Mouse (Mus musculus) urinary bladder, postnatal 36 days (tissue): ENCODE results near the gene Gm20388.
A peak's percentile ranks its signal among the peaks of the same experiment; 100 is the strongest.
"Not testable (repeated sequence)": the region's sequence is repeated elsewhere in the genome, so short reads cannot be mapped to it uniquely, and the experiment has no call there.

Source experiments
- DNase-seq, 2 experiments: peaks; one replicate each; pipeline ENCODE4 v3.0.0; 2022; ENCODE audit warnings: low spot score in 2 of 2, mixed read lengths in 1 of 2

The Gm20388 gene

GRCm38 (mm10) chr8:123267926-123268656 lies 3357.4 kb downstream of the Gm20388 start:
- no peak for DNase-seq

GRCm38 (mm10) chr8:123271147-123271546 lies 3360.5 kb downstream of the Gm20388 start:
- DNase-seq: no peak

DNA sequence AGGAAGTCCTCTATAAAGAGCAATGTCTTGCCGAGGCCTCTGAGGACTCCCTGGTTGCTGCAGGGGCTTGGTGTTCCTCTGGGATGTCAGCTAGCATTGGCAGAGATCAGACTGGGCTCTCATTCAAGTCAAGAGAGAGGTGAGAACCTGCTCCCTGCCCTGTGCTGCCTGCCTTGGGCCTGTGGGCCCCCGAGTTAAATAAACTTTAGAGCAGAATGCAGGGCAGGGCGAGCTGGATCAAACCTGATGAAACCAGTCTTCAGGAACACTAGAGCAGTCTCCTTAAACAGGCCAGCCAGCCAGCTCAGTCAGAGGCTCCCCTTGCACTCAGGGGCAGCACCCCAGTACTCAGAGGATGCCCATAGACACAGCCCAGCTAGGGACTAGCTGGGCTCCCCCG lies 3361.3 kb downstream of the Gm20388 start:
- DNase-seq: no peak

- DNase-seq: no peak
Observed at GRCm38 (mm10) chr8:123274447-123274846, 3363.8 kb downstream of the Gm20388 start.

DNA sequence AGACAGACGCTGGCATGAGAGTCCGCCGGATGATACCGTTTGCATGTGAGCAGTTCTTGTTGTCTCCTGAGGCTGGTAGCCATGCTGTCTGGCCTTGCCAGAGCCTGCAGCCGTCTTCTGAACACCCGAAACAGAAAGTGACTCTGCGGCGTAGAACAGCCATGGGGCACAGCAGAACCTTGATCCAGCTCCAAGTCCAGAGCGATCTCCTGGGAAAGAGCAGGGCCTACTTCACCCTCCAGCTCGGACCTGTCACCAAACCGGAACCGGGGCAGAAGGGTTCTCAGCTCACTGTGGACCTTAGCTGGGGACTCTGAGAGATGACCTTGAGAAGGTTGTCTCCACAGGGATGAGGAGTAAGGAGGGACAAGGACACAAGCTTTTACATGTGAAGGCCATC lies 3364.5 kb downstream of the Gm20388 start:
- DNase-seq: no peak

GRCm38 (mm10) chr8:123278445-123278844 lies 3367.8 kb downstream of the Gm20388 start:
- no peak for DNase-seq

- DNase-seq: no peak
Observed at GRCm38 (mm10) chr8:123279828-123280227, 3369.2 kb downstream of the Gm20388 start.

GRCm38 (mm10) chr8:123280302-123281094 lies 3369.9 kb downstream of the Gm20388 start:
- DNase-seq: no peak

DNA sequence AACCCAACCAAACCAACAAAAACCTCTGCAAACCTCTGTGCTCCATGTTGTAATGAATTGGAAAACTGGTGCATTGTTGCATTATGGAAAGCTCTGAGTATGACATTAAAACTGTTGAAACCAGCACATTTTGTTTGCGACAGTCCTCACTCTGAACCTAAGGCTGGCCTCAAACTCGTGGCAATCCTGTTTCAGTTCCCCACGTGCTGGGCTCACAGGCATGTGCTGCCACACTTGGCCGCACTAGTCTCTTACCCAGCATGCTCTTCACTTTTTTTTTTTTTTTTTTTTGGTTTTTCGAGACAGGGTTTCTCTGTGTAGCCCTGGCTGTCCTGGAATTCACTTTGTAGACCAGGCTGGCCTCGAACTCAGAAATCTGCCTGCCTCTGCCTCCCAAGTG lies 3372.4 kb downstream of the Gm20388 start:
- not testable (repeated sequence) for DNase-seq

- no peak for DNase-seq
Observed at GRCm38 (mm10) chr8:123283991-123284390, 3373.3 kb downstream of the Gm20388 start.

DNA sequence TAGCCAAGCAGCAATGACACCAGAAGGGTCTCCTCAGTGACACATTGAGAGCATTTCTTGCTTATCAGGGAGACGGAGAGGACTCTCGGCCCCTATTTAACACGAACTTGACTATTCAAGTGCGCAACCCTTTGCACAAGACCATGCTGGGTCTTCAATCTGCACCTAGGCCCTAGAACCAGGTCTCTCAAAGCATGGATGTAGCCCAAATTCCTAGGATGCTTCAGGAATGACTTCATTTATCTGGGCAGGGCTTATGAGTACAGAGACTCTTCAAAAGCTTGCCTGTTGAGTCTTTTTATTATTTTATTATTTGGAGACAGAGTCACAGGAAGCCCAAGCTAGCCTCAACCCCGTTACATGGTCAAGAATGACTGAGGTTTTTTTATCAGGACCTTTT lies 3373.9 kb downstream of the Gm20388 start:
- DNase-seq: no peak

GRCm38 (mm10) chr8:123287362-123287761 lies 3376.7 kb downstream of the Gm20388 start:
- DNase-seq: no peak

DNA sequence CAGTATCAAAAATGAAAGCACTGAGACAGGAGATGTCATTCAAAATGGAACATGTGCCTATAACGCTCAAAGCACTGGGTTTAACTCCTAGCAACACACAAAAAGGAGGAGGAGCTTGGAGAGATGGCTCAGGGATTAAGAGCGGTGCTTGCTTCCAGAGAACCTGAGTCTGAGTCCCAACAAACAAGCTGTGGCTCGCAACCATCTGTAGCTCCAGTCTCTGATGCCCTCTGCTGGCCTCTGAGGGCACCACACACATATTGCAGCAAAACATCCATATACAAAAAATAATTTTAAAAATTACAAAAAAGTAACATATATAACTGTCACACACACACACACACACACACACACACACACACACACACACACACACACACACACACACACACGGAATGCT lies 3379.5 kb downstream of the Gm20388 start:
- peak in 1 of 2 experiments; percentile 16 for DNase-seq

DNA sequence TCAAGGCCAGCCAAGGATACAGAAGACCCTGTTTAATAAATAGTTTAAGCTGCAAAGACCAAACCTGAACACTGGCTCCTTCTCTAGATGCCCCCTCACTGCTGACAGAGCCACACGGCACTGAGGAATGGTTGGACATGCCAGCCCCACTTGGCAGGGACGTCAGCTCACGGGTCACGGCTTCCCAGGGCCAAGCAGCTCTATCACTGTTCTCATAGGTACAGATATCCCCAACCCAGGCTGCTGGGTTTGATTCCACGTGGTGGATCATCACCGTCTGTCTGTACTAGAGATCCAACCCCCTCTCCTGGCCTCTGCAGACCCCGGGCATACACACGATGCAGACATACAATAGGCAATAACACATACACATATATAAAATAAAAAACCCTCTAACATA lies 3380.0 kb downstream of the Gm20388 start:
- no peak for DNase-seq

GRCm38 (mm10) chr8:123291716-123292115 lies 3381.1 kb downstream of the Gm20388 start:
- no peak for DNase-seq

DNA sequence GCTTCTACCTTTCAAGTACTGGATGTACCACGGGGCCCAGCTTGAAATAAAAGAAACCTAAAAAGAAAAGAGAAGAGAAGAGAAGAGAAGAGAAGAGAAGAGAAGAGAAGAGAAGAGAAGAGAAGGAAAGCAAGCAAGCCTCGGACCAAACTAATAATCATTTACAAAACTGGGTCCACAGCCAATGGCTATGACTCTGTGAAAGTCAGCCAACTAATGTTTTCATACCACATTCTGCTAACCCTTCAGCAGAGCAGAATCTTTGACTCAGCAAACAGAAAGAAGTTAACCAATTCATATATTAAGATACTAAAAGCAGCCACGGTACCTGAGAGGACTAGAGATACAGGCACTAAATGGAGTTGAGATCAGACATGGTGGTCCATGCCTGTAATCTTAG lies 3381.6 kb downstream of the Gm20388 start:
- no peak for DNase-seq

- DNase-seq: no peak
Observed at GRCm38 (mm10) chr8:123292785-123293184, 3382.1 kb downstream of the Gm20388 start.

- no peak for DNase-seq
Observed at GRCm38 (mm10) chr8:123298301-123298700, 3387.7 kb downstream of the Gm20388 start.

DNA sequence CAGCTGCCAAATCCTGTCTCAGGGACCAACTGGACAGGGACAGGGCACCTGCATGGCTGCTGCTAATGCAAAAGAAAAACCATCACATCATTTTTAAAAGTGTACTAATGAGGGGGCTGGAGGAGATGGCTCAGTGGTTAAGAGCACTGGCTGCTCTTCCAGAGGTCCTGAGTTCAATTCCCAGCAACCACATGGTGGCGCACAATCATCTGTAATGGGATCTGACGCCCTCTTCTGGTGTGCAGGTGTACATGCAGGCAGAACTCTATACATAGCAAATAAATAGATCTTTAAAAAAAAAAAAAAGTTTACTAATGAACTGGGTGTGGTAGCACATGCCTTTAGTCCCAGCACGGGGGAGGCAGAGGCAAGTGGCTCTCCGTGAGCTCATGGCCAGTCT lies 3398.1 kb downstream of the Gm20388 start:
- no peak for DNase-seq

GRCm38 (mm10) chr8:123317781-123318466 lies 3407.3 kb downstream of the Gm20388 start:
- DNase-seq: no peak

GRCm38 (mm10) chr8:123318467-123318911 lies 3407.8 kb downstream of the Gm20388 start, which contains the start of gene Fanca:
TSS of gene Fanca (minus strand) at chr8:123318576.
- peak; percentile 91 to 93 for DNase-seq

GRCm38 (mm10) chr8:123319522-123320164 lies 3409.0 kb downstream of the Gm20388 start:
- DNase-seq: no peak
